Mouse (Mus musculus) liver, postnatal 0 days (tissue): ENCODE results near the gene Zfp423.

Source experiments
- CTCF ChIP-seq: sonication (generic); IDR thresholded peaks from 2 replicates; pipeline ENCODE4 v1.5.1; 2016; ENCODE audit warnings: antibody characterized with exemption, low read depth
- EP300 ChIP-seq: IDR thresholded peaks from 2 replicates; pipeline ENCODE4 v1.6.1; 2016; ENCODE audit warnings: antibody characterized with exemption, low read depth, mild to moderate bottlenecking

DNA sequence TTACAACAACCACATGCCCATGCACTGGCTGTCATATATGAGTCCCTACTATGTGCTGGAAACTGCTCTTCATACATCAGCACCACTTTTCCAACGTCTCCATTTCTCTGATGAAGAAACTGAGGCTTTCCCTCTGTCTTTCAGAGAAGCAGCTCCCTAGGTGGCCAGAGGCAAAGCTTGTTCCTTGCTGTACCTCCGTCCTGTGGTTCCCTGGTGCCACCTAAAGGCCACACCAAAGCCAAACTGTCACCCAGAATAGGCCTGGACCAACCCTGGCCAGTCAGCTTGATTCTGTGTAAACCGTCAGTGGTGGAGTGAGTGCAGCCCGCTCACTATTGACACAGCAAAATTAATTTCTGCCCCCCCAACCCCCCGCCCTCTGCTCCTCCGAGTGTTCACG is 285.2 kb downstream of the Zfp423 start:
- TF ChIP-seq CTCF (peak; percentile 29; the same call in 1 of the 2 replicates), EP300 (no peak)
